Mouse (Mus musculus) heart, adult 2 months (tissue): ENCODE data around the gene Camkv. TPM values are rescaled to one million over a fixed set of nuclear protein-coding genes. Genes with fewer than 3 reads are reported as not detected.

ENCODE experiments used
- DNase-seq, 2 experiments: peaks; one replicate each; pipeline ENCODE4 v3.0.0; 2021
- H3K27ac ChIP-seq: fragments of 200-600 bp; 2 replicates; pipeline ENCODE4 v1.8.1; 2022
- H3K27me3 ChIP-seq: fragments of 200-500 bp; 2 replicates; pipeline ENCODE4 v1.6.1; 2012; ENCODE audit warnings: mild to moderate bottlenecking, low read length, inconsistent platforms, mixed read lengths; ENCODE audit not compliant: control insufficient read depth, insufficient read depth
- H3K36me3 ChIP-seq: fragments of 200-500 bp; 2 replicates; pipeline ENCODE4 v1.6.1; 2012; ENCODE audit warnings: low read length, inconsistent platforms; ENCODE audit not compliant: control insufficient read depth, insufficient read depth
- H3K4me1 ChIP-seq: fragments of 200-500 bp; 2 replicates; pipeline ENCODE4 v1.6.1; 2011; ENCODE audit warnings: low read length; ENCODE audit not compliant: control insufficient read depth, insufficient read depth
- H3K4me3 ChIP-seq: fragments of 200-600 bp; 2 replicates; pipeline ENCODE4 v1.8.1; 2022
- H3K79me2 ChIP-seq: fragments of 200-500 bp; replicated peaks from 2 replicates; pipeline ENCODE4 v1.6.1; 2012; ENCODE audit warnings: mild to moderate bottlenecking, inconsistent platforms, low read length, moderate library complexity, mixed read lengths; ENCODE audit not compliant: control insufficient read depth, insufficient read depth
- H3K9ac ChIP-seq: fragments of 200-500 bp; 2 replicates; pipeline ENCODE4 v1.6.1; 2012; ENCODE audit warnings: low read depth, mild to moderate bottlenecking, control low read depth, inconsistent platforms, low read length, mixed read lengths
- CTCF ChIP-seq: fragments of 200-600 bp; IDR thresholded peaks from 2 replicates; pipeline ENCODE4 v1.8.1; 2022; ENCODE audit warnings: antibody characterized with exemption, mild to moderate bottlenecking, moderate library complexity
- EP300 ChIP-seq: fragments of 200-500 bp; IDR thresholded peaks from 2 replicates; pipeline ENCODE4 v1.6.1; 2011; ENCODE audit warnings: low read depth, low read length, control low read depth; ENCODE audit not compliant: insufficient read depth
- POLR2A ChIP-seq: fragments of 200-500 bp; IDR thresholded peaks from 2 replicates; pipeline ENCODE4 v1.6.1; 2011; ENCODE audit warnings: mild to moderate bottlenecking, low read depth, low read length, control low read depth; ENCODE audit not compliant: insufficient read depth
- WGBS: fragments of 180-500 bp; shearing (Covaris S2); methylation state at CpG from one replicate; pipeline ENCODE4 v1.1.7; 2018; 5-methylcytosine and 5-hydroxymethylcytosine counted together
- intact Hi-C: fragments of 180-260 bp; cut with DNase I; formaldehyde crosslinking; loops from one replicate; pipeline ENCODE4 v1.15.1; 2025
- polyA plus RNA-seq: library from polyadenylated mRNA; depleted of rRNA; stranded (reverse); fragments of >200 nt; gene quantifications from 2 replicates; pipeline ENCODE4 v1.2.3, GENCODE M21; 2012
- total RNA-seq, 2 experiments: library from RNA; stranded (reverse); gene quantifications; 2 replicates each; pipeline ENCODE4 v1.2.3; 2021

Gene Camkv
- total and polyA plus RNA-seq, 3 experiments, result 0.02 TPM; not detected in 2

- Histone ChIP-seq H3K9ac (no peak overlapping the region), H3K79me2 (no peaks in the 10 kb centered on the region), H3K27ac (no peak overlapping the region), H3K27me3 (no peaks in the 10 kb centered on the region), H3K36me3 (no peaks in the 10 kb centered on the region), H3K4me1 (peaks cover 1% of the 10 kb centered on the region; the same call in 1 of the 2 replicates), H3K4me3 (no peak overlapping the region)
- 82% methylated on average over 6 of the region's 6 CpGs for WGBS
- DNase-seq, result no peak
- intact Hi-C loops, result no loop called here
- TF ChIP-seq CTCF (no peak), EP300 (no peak), POLR2A (no peak)
Measured at GRCm38 (mm10) chr9:107918884-107919283, 16.6 kb upstream of the Camkv start.

DNA sequence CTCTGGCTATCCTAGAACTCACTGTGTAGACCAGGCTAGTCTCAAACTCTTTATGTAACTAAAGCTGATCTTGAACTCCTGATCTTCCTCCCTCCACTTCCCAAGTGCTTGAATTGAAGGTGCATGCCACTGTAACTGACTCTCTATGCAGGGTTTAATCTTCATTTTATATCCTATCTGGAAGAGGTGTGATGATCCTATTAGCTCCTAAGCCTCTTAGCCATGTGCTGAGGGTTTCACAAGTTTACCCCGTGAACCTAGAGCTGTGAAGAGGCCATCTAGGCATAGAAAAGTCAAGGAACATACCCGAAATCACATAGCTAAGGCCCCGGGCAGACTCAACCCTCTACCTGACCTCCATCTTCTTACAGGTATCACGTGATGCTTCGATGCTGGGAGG, 16.0 kb upstream of the Camkv start:
- intact Hi-C loops, result no loop called here
- no peak for DNase-seq
- Histone ChIP-seq H3K36me3 (no peaks in the 10 kb centered on the region), H3K4me1 (peaks cover 4% of the 10 kb centered on the region), H3K4me3 (no peak overlapping the region), H3K79me2 (no peaks in the 10 kb centered on the region), H3K27ac (no peak overlapping the region), H3K27me3 (no peaks in the 10 kb centered on the region), H3K9ac (no peak overlapping the region)
- WGBS, result 66% methylated on average over 5 of the region's 5 CpGs
- TF ChIP-seq POLR2A (no peak), CTCF (no peak), EP300 (no peak)

- Histone ChIP-seq H3K79me2 (no peaks in the 10 kb centered on the region), H3K36me3 (no peaks in the 10 kb centered on the region), H3K27ac (no peak overlapping the region), H3K4me1 (peaks cover 4% of the 10 kb centered on the region), H3K27me3 (no peaks in the 10 kb centered on the region), H3K4me3 (no peak overlapping the region), H3K9ac (no peak overlapping the region)
- WGBS, result 44% methylated on average over 7 of the region's 7 CpGs
- DNase-seq, result peak in 1 of 2 experiments; percentile 42
- peak; percentile 57 for TF ChIP-seq CTCF
- TF ChIP-seq POLR2A, result no peak
- intact Hi-C loops, result no loop called here
Measured at GRCm38 (mm10) chr9:107923021-107923420, 12.5 kb upstream of the Camkv start.

- H3K9ac ChIP-seq, result no peak overlapping the region; the same call in 1 of the 2 replicates
- intact Hi-C loops, result no loop called here
- WGBS, result 22% methylated on average over 6 of the region's 6 CpGs
Measured at GRCm38 (mm10) chr9:107923956-107924355, 11.5 kb upstream of the Camkv start.

DNA sequence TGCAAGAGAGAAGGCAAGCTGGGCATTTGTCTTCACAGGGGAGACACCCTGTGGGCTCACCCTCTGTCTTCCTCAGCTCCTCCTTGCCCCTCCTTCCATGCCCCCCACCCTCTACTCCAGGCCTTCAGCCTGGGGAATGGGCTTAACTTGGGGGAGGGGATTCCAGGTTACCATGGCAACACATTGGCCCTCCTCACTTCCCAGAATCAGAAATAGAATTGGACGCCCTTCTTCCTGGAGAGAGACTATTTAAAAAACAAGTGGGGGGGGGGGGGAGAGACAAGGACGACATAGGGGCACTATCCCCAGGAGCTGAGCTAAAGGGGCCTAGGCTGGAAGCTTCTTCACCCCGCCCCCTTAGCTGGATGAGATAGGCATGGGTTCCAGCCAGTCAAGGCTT, 10.2 kb upstream of the Camkv start:
- Histone ChIP-seq H3K4me1 (peaks cover 4% of the 10 kb centered on the region), H3K27ac (no peak overlapping the region), H3K79me2 (no peaks in the 10 kb centered on the region), H3K36me3 (no peaks in the 10 kb centered on the region), H3K27me3 (no peaks in the 10 kb centered on the region), H3K4me3 (no peak overlapping the region), H3K9ac (no peak overlapping the region)
- intact Hi-C loops, result no loop called here
- 33% methylated on average over 3 of the region's 3 CpGs for WGBS
- DNase-seq, result no peak
- TF ChIP-seq EP300 (no peak), POLR2A (no peak), CTCF (no peak)

More at GRCm38 (mm10) chr9:107923956-107924355, 11.5 kb upstream of the Camkv start:
- TF ChIP-seq CTCF (no peak), EP300 (peak; percentile 76; the same call in 1 of the 2 replicates), POLR2A (peak; percentile 55; the same call in 1 of the 2 replicates)
- DNase-seq, result peak; percentile 62 to 74
- H3K27me3 ChIP-seq, result no peaks in the 10 kb centered on the region
- H3K79me2 ChIP-seq, result no peaks in the 10 kb centered on the region
- H3K36me3 ChIP-seq, result no peaks in the 10 kb centered on the region
- H3K27ac ChIP-seq, result peak overlapping the region; percentile 58
- no peak overlapping the region for H3K4me3 ChIP-seq
- peaks cover 4% of the 10 kb centered on the region for H3K4me1 ChIP-seq

- no peak for TF ChIP-seq EP300
- no peak for TF ChIP-seq CTCF
- TF ChIP-seq POLR2A, result no peak
- Histone ChIP-seq H3K27me3 (no peaks in the 10 kb centered on the region), H3K79me2 (no peaks in the 10 kb centered on the region), H3K4me3 (no peak overlapping the region), H3K36me3 (no peaks in the 10 kb centered on the region), H3K27ac (no peak overlapping the region), H3K9ac (no peak overlapping the region), H3K4me1 (peaks cover 4% of the 10 kb centered on the region)
- 26% methylated on average over 9 of the region's 9 CpGs for WGBS
- DNase-seq, result peak in 1 of 2 experiments; percentile 37
- intact Hi-C loops, result no loop called here
Measured at GRCm38 (mm10) chr9:107926920-107927420, 8.5 kb upstream of the Camkv start.
